Mouse (Mus musculus) heart, adult 2 months (tissue): ENCODE results near the gene Krt33a. TPM values are rescaled to one million over a fixed set of nuclear protein-coding genes. Genes with fewer than 3 reads are reported as not detected.

ENCODE experiments used
- DNase-seq, 2 experiments: peaks; one replicate each; pipeline ENCODE4 v3.0.0; 2021
- H3K27ac ChIP-seq: fragments of 200-600 bp; 2 replicates; pipeline ENCODE4 v1.8.1; 2022
- H3K27me3 ChIP-seq: fragments of 200-500 bp; 2 replicates; pipeline ENCODE4 v1.6.1; 2012; ENCODE audit warnings: mild to moderate bottlenecking, low read length, inconsistent platforms, mixed read lengths; ENCODE audit not compliant: control insufficient read depth, insufficient read depth
- H3K36me3 ChIP-seq: fragments of 200-500 bp; 2 replicates; pipeline ENCODE4 v1.6.1; 2012; ENCODE audit warnings: low read length, inconsistent platforms; ENCODE audit not compliant: control insufficient read depth, insufficient read depth
- H3K4me1 ChIP-seq: fragments of 200-500 bp; 2 replicates; pipeline ENCODE4 v1.6.1; 2011; ENCODE audit warnings: low read length; ENCODE audit not compliant: control insufficient read depth, insufficient read depth
- H3K4me3 ChIP-seq: fragments of 200-600 bp; 2 replicates; pipeline ENCODE4 v1.8.1; 2022
- H3K79me2 ChIP-seq: fragments of 200-500 bp; replicated peaks from 2 replicates; pipeline ENCODE4 v1.6.1; 2012; ENCODE audit warnings: mild to moderate bottlenecking, inconsistent platforms, low read length, moderate library complexity, mixed read lengths; ENCODE audit not compliant: control insufficient read depth, insufficient read depth
- H3K9ac ChIP-seq: fragments of 200-500 bp; 2 replicates; pipeline ENCODE4 v1.6.1; 2012; ENCODE audit warnings: low read depth, mild to moderate bottlenecking, control low read depth, inconsistent platforms, low read length, mixed read lengths
- CTCF ChIP-seq: fragments of 200-600 bp; IDR thresholded peaks from 2 replicates; pipeline ENCODE4 v1.8.1; 2022; ENCODE audit warnings: antibody characterized with exemption, mild to moderate bottlenecking, moderate library complexity
- EP300 ChIP-seq: fragments of 200-500 bp; IDR thresholded peaks from 2 replicates; pipeline ENCODE4 v1.6.1; 2011; ENCODE audit warnings: low read depth, low read length, control low read depth; ENCODE audit not compliant: insufficient read depth
- POLR2A ChIP-seq: fragments of 200-500 bp; IDR thresholded peaks from 2 replicates; pipeline ENCODE4 v1.6.1; 2011; ENCODE audit warnings: mild to moderate bottlenecking, low read depth, low read length, control low read depth; ENCODE audit not compliant: insufficient read depth
- WGBS: fragments of 180-500 bp; shearing (Covaris S2); methylation state at CpG from one replicate; pipeline ENCODE4 v1.1.7; 2018; 5-methylcytosine and 5-hydroxymethylcytosine counted together
- intact Hi-C: fragments of 180-260 bp; cut with DNase I; formaldehyde crosslinking; loops from one replicate; pipeline ENCODE4 v1.15.1; 2025
- polyA plus RNA-seq: library from polyadenylated mRNA; depleted of rRNA; stranded (reverse); fragments of >200 nt; gene quantifications from 2 replicates; pipeline ENCODE4 v1.2.3, GENCODE M21; 2012; rRNA removed
- total RNA-seq, 2 experiments: library from RNA; stranded (reverse); gene quantifications; 2 replicates each; pipeline ENCODE4 v1.2.3; 2021

The Krt33a gene
- total and polyA plus RNA-seq, 3 experiments, result not detected

DNA sequence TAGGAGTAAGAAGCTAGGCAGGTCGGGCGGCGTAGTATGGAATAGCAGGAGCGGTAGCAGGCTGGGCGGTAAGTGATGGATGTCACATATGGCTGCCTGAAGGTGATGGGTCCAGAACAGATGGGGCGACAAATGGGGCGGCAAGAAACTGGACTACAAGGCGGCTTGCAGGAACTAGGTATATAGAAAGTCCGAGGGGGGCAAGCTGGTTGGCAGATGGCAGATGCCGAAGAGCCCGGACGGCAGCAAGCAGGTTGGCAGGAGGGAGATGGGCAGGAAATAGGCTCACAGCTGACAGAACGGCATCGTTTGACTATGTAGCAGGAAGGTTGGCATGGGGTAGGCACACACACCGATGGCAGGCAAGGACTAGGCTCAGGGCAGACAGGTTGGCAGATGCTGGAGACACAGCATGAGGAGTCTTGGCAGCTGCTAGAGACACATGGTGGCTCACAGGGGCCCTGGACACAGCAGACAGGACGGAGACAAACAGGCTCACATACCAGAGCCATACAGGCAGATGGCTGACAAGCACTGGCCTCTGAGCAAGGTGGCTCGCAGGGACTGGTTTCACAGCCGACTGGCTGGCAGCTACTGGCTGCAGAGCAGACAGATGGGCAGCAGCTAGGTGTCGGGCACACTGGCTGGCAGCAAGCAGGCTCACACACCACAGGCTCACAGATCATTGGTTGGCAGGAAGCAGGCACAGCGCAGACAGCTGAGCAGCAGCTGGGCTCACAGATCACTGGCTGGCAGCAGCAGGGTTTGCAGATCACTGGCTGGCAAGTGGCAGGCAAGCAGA is 30.5 kb downstream of the Krt33a start:
- no peak overlapping the region for H3K4me3 ChIP-seq
- H3K27me3 ChIP-seq, result no peaks in the 10 kb centered on the region; the same call in 1 of the 2 replicates
- no peaks in the 10 kb centered on the region for H3K36me3 ChIP-seq
- H3K4me1 ChIP-seq, result no peaks in the 10 kb centered on the region
- 74% methylated on average over 20 of the region's 20 CpGs for WGBS
- no peaks in the 10 kb centered on the region for H3K79me2 ChIP-seq
- TF ChIP-seq CTCF (no peak), POLR2A (no peak), EP300 (no peak)
- H3K27ac ChIP-seq, result no peak overlapping the region
- peak in 1 of 2 experiments; percentile 15 for DNase-seq
- intact Hi-C loops, result no loop called here
- no peak overlapping the region for H3K9ac ChIP-seq

GRCm38 (mm10) chr11:99983442-99983841 is 32.6 kb downstream of the Krt33a start:
- Histone ChIP-seq H3K36me3 (no peaks in the 10 kb centered on the region), H3K4me1 (no peaks in the 10 kb centered on the region), H3K9ac (no peak overlapping the region), H3K27ac (no peak overlapping the region), H3K79me2 (no peaks in the 10 kb centered on the region), H3K4me3 (no peak overlapping the region), H3K27me3 (no peaks in the 10 kb centered on the region; the same call in 1 of the 2 replicates)
- WGBS, result 78% methylated on average over 1 of the region's 1 CpGs
- TF ChIP-seq CTCF (no peak), POLR2A (no peak), EP300 (no peak)
- intact Hi-C loops, result no loop called here
- no peak for DNase-seq

GRCm38 (mm10) chr11:99982731-99983130 is 33.3 kb downstream of the Krt33a start:
- intact Hi-C loops, result no loop called here
- WGBS, result 79% methylated on average over 9 of the region's 9 CpGs

DNA sequence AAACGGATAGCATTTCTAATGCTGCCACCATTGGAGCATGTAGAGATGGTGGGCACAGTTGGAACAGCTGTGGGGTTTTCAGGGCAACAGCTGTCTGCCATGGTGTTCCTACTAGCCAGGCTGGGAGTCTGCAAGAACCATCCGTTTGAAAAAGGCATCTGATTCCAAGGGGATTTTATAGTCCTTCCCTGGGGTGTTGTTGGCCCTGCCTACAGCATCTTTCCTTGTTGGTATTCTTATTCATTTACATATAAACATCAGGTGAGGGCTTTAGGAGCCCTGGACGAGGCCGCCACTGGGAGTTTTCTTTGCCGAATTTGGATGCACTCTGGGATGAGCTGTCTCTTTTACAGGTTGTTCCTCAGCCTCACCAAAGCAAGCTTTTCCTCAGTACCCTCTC is 37.1 kb downstream of the Krt33a start, which contains the start of gene Krtap29-1:
Krtap29-1 (minus strand) TSS at position 101 of the 400 bp plus-strand sequence.
- no peak within 1 kb of the TSS for H3K4me3 ChIP-seq
- no peaks in the 10 kb centered on the region; the same call in 1 of the 2 replicates for H3K27me3 ChIP-seq
- H3K36me3 ChIP-seq, result no peaks in the 10 kb centered on the region
- WGBS, result 75% methylated on average over 5 of the region's 5 CpGs
- TF ChIP-seq EP300 (no peak), CTCF (no peak), POLR2A (no peak)
- DNase-seq, result no peak
- no peak within 1 kb of the TSS for H3K27ac ChIP-seq
- intact Hi-C loops, result no loop called here
- H3K9ac ChIP-seq, result no peak within 1 kb of the TSS
- H3K79me2 ChIP-seq, result no peaks in the 10 kb centered on the region
- H3K4me1 ChIP-seq, result no peaks in the 10 kb centered on the region

More at GRCm38 (mm10) chr11:99982731-99983130, 33.3 kb downstream of the Krt33a start:
- Histone ChIP-seq H3K79me2 (no peaks in the 10 kb centered on the region), H3K9ac (no peak overlapping the region), H3K27me3 (no peaks in the 10 kb centered on the region; the same call in 1 of the 2 replicates), H3K27ac (no peak overlapping the region), H3K4me1 (no peaks in the 10 kb centered on the region), H3K36me3 (no peaks in the 10 kb centered on the region), H3K4me3 (no peak overlapping the region)
- no peak for DNase-seq
- TF ChIP-seq CTCF (no peak), EP300 (no peak), POLR2A (no peak)

- Histone ChIP-seq H3K4me3 (no peak overlapping the region), H3K9ac (no peak overlapping the region), H3K27ac (no peak overlapping the region), H3K27me3 (no peaks in the 10 kb centered on the region; the same call in 1 of the 2 replicates), H3K4me1 (no peaks in the 10 kb centered on the region), H3K79me2 (no peaks in the 10 kb centered on the region), H3K36me3 (no peaks in the 10 kb centered on the region)
- DNase-seq, result no peak
- WGBS, result 52% methylated on average over 2 of the region's 2 CpGs
- intact Hi-C loops, result no loop called here
- TF ChIP-seq POLR2A (no peak), CTCF (no peak), EP300 (no peak)
These were observed 50.1 kb downstream of the Krt33a start for GRCm38 (mm10) chr11:99965961-99966360.

DNA sequence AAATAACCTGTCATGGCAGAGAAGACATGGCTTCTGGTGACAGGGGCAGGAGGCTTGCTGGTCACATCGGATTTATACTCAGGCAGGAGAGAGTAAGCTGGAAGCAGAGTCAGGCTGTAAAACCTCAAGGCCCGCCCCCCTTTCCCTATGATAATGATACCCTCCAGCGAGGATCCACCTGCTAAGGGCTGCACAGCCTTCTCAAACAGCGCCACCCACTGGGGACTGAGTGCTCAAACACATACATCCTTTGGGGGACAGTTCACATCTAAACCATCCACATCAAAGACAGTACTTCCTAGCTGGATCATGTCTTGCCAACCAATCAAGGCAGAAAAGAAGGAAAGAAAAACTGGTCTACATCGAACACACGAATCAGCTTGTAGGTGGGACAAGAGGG is 51.8 kb downstream of the Krt33a start:
- intact Hi-C loops, result no loop called here

More for the DNA sequence above, 51.8 kb downstream of the Krt33a start:
- no peak overlapping the region for H3K27ac ChIP-seq
- H3K79me2 ChIP-seq, result no peaks in the 10 kb centered on the region
- H3K27me3 ChIP-seq, result no peaks in the 10 kb centered on the region; the same call in 1 of the 2 replicates
- H3K4me1 ChIP-seq, result no peaks in the 10 kb centered on the region
- H3K36me3 ChIP-seq, result no peaks in the 10 kb centered on the region
- H3K4me3 ChIP-seq, result no peak overlapping the region
- no peak for DNase-seq
- 47% methylated on average over 6 of the region's 6 CpGs for WGBS
- no peak for TF ChIP-seq POLR2A
- TF ChIP-seq EP300, result no peak
- no peak for TF ChIP-seq CTCF
- no peak overlapping the region for H3K9ac ChIP-seq

Other genes with a start within 250 kb of the Krt33a start
Only the 30 nearest of the 34 such genes appear.
- not detected for gene Krtap4-9, start 231.0 kb downstream of the Krt33a start, total RNA-seq
- gene Krtap4-9, start 231.0 kb downstream of the Krt33a start, polyA plus RNA-seq, result not detected in 2 replicates
- gene Gm11596, start 222.7 kb downstream of the Krt33a start, total RNA-seq, result not detected
- gene Gm11596, start 222.7 kb downstream of the Krt33a start, polyA plus RNA-seq, result not detected in 2 replicates
- not detected for gene Gm11569, start 217.3 kb downstream of the Krt33a start, total RNA-seq
- not detected in 2 replicates for gene Gm11569, start 217.3 kb downstream of the Krt33a start, polyA plus RNA-seq
- not detected for gene Gm11554, start 211.8 kb downstream of the Krt33a start, total RNA-seq
- gene Gm11554, start 211.8 kb downstream of the Krt33a start, polyA plus RNA-seq, result not detected in 2 replicates
- not detected for gene Krtap4-13, start 206.3 kb downstream of the Krt33a start, total RNA-seq
- gene Krtap4-13, start 206.3 kb downstream of the Krt33a start, polyA plus RNA-seq, result not detected in 2 replicates
- gene Gm11564, start 200.5 kb downstream of the Krt33a start, total RNA-seq, result not detected
- gene Gm11564, start 200.5 kb downstream of the Krt33a start, polyA plus RNA-seq, result not detected in 2 replicates
- not detected for gene 2300003K06Rik, start 178.1 kb downstream of the Krt33a start, total RNA-seq
- gene 2300003K06Rik, start 178.1 kb downstream of the Krt33a start, polyA plus RNA-seq, result not detected in 2 replicates
- not detected for gene Krtap4-16, start 164.6 kb downstream of the Krt33a start, total RNA-seq
- gene Krtap4-16, start 164.6 kb downstream of the Krt33a start, polyA plus RNA-seq, result not detected in 2 replicates
- gene Gm11568, start 158.3 kb downstream of the Krt33a start, total RNA-seq, result not detected
- gene Gm11568, start 158.3 kb downstream of the Krt33a start, polyA plus RNA-seq, result not detected in 2 replicates
- gene Gm11559, start 151.7 kb downstream of the Krt33a start, total RNA-seq, result not detected
- not detected in 2 replicates for gene Gm11559, start 151.7 kb downstream of the Krt33a start, polyA plus RNA-seq
- not detected for gene Krtap9-1, start 142.8 kb downstream of the Krt33a start, total RNA-seq
- gene Krtap9-1, start 142.8 kb downstream of the Krt33a start, polyA plus RNA-seq, result not detected in 2 replicates
- gene Gm11567, start 137.0 kb downstream of the Krt33a start, total RNA-seq, result not detected
- gene Gm11567, start 137.0 kb downstream of the Krt33a start, polyA plus RNA-seq, result not detected in 2 replicates
- gene Krtap31-1, start 108.3 kb downstream of the Krt33a start, total RNA-seq, result not detected
- not detected in 2 replicates for gene Krtap31-1, start 108.3 kb downstream of the Krt33a start, polyA plus RNA-seq
- not detected for gene Gm11565, start 101.5 kb downstream of the Krt33a start, total RNA-seq
- not detected in 2 replicates for gene Gm11565, start 101.5 kb downstream of the Krt33a start, polyA plus RNA-seq
- not detected for gene Krtap31-2, start 79.9 kb downstream of the Krt33a start, total RNA-seq
- gene Krtap31-2, start 79.9 kb downstream of the Krt33a start, polyA plus RNA-seq, result not detected in 2 replicates
- gene Krtap9-5, start 67.7 kb downstream of the Krt33a start, total RNA-seq, result not detected
- not detected in 2 replicates for gene Krtap9-5, start 67.7 kb downstream of the Krt33a start, polyA plus RNA-seq
- not detected for gene Krtap29-1, start 37.2 kb downstream of the Krt33a start, total RNA-seq
- gene Krtap29-1, start 37.2 kb downstream of the Krt33a start, polyA plus RNA-seq, result not detected in 2 replicates
- not detected for gene Krtap16-1, start 29.6 kb downstream of the Krt33a start, total RNA-seq
- gene Krtap16-1, start 29.6 kb downstream of the Krt33a start, polyA plus RNA-seq, result not detected in 2 replicates
- gene Krtap17-1, start 22.2 kb downstream of the Krt33a start, total RNA-seq, result not detected
- gene Krtap17-1, start 22.2 kb downstream of the Krt33a start, polyA plus RNA-seq, result not detected in 2 replicates
- gene Krt33b, start 13.7 kb upstream of the Krt33a start, total RNA-seq, result not detected
- gene Krt33b, start 13.7 kb upstream of the Krt33a start, polyA plus RNA-seq, result not detected in 2 replicates
- gene Krt34, start 25.3 kb upstream of the Krt33a start, total RNA-seq, result not detected
- gene Krt34, start 25.3 kb upstream of the Krt33a start, polyA plus RNA-seq, result not detected in 2 replicates
- gene Krt31, start 34.3 kb upstream of the Krt33a start, total RNA-seq, result not detected
- 0.08 TPM in 1 of 2 replicates, not detected in the other for gene Krt31, start 34.3 kb upstream of the Krt33a start, polyA plus RNA-seq
- gene Krt32, start 72.0 kb upstream of the Krt33a start, total RNA-seq, result not detected
- not detected in 2 replicates for gene Krt32, start 72.0 kb upstream of the Krt33a start, polyA plus RNA-seq
- gene Krt35, start 80.0 kb upstream of the Krt33a start, total RNA-seq, result not detected
- not detected in 2 replicates for gene Krt35, start 80.0 kb upstream of the Krt33a start, polyA plus RNA-seq
- not detected for gene Krt36, start 89.4 kb upstream of the Krt33a start, total RNA-seq
- 0.15 TPM in 1 of 2 replicates, not detected in the other for gene Krt36, start 89.4 kb upstream of the Krt33a start, polyA plus RNA-seq
- not detected for gene Krt13, start 105.4 kb upstream of the Krt33a start, total RNA-seq
- not detected in 2 replicates for gene Krt13, start 105.4 kb upstream of the Krt33a start, polyA plus RNA-seq
- gene Krt15, start 119.7 kb upstream of the Krt33a start, total RNA-seq, result under 1 TPM in 1 of 2 experiments, not detected in 1; 0.23 TPM
- gene Krt15, start 119.7 kb upstream of the Krt33a start, polyA plus RNA-seq, result 0.26 and 5.0 TPM in 2 replicates
- 1 to 10 TPM; 6.9 to 8.5 TPM for gene Krt19, start 132.5 kb upstream of the Krt33a start, total RNA-seq
- 8.0 and 27.0 TPM in 2 replicates for gene Krt19, start 132.5 kb upstream of the Krt33a start, polyA plus RNA-seq
- gene Krt9, start 177.0 kb upstream of the Krt33a start, total RNA-seq, result not detected
- gene Krt9, start 177.0 kb upstream of the Krt33a start, polyA plus RNA-seq, result not detected in 2 replicates
- gene Krt14, start 191.3 kb upstream of the Krt33a start, total RNA-seq, result under 1 TPM in 1 of 2 experiments, not detected in 1; 0.31 TPM
- 0.44 and 0.47 TPM in 2 replicates for gene Krt14, start 191.3 kb upstream of the Krt33a start, polyA plus RNA-seq